Mouse (Mus musculus) MEL-GATA-1-ER (cell line): ENCODE measurements around the gene Rfx1.
A peak's percentile ranks its signal among the peaks of the same experiment; 100 is the strongest.

Experiments
- DNase-seq: peaks from one replicate; pipeline ENCODE4 v3.0.0-alpha.2; 2012; ENCODE audit warnings: low read depth; ENCODE audit errors: extremely low read depth

Rfx1 gene

GRCm38 (mm10) chr8:84066291-84066930, at the start of gene Rfx1:
TSS of gene Rfx1 (plus strand) at chr8:84066834.
- DNase-seq = peak; percentile 100

GRCm38 (mm10) chr8:84019738-84020137, 46.9 kb upstream of the Rfx1 start:
- DNase-seq = no peak

GRCm38 (mm10) chr8:84021096-84021495, 45.5 kb upstream of the Rfx1 start, which contains the start of gene Palm3:
TSS of gene Palm3 (plus strand) at chr8:84021471.
- no peak for DNase-seq

GRCm38 (mm10) chr8:84021569-84021968, 45.1 kb upstream of the Rfx1 start:
- DNase-seq = no peak

- DNase-seq = no peak
Observed at GRCm38 (mm10) chr8:84023085-84023484, 43.5 kb upstream of the Rfx1 start.

GRCm38 (mm10) chr8:84023631-84024030, 43.0 kb upstream of the Rfx1 start:
- no peak for DNase-seq

GRCm38 (mm10) chr8:84024171-84024570, 42.5 kb upstream of the Rfx1 start:
- no peak for DNase-seq

GRCm38 (mm10) chr8:84025863-84026262, 40.8 kb upstream of the Rfx1 start:
- no peak for DNase-seq

- DNase-seq = no peak
Observed at GRCm38 (mm10) chr8:84027449-84027848, 39.2 kb upstream of the Rfx1 start.

- DNase-seq = no peak
Observed at GRCm38 (mm10) chr8:84029272-84029671, 37.4 kb upstream of the Rfx1 start.

- DNase-seq = no peak
Observed at GRCm38 (mm10) chr8:84032777-84033176, 33.9 kb upstream of the Rfx1 start.

GRCm38 (mm10) chr8:84038015-84038414, 28.6 kb upstream of the Rfx1 start:
- DNase-seq = no peak

- no peak for DNase-seq
Observed at GRCm38 (mm10) chr8:84039050-84039449, 27.6 kb upstream of the Rfx1 start.

GRCm38 (mm10) chr8:84042066-84042947, 24.3 kb upstream of the Rfx1 start, which contains the start of gene Il27ra:
TSS of gene Il27ra (minus strand) at chr8:84042589.
- peak; percentile 68 for DNase-seq

- no peak for DNase-seq
Observed at GRCm38 (mm10) chr8:84042948-84043342, 23.7 kb upstream of the Rfx1 start.

- no peak for DNase-seq
Observed at GRCm38 (mm10) chr8:84044103-84044502, 22.5 kb upstream of the Rfx1 start.

GRCm38 (mm10) chr8:84044900-84045299, 21.7 kb upstream of the Rfx1 start, which contains the start of gene Rln3:
TSS of gene Rln3 (minus strand) at chr8:84045000.
- DNase-seq = no peak

- DNase-seq = no peak
Observed at GRCm38 (mm10) chr8:84046505-84046904, 20.1 kb upstream of the Rfx1 start.

- DNase-seq = no peak
Observed at GRCm38 (mm10) chr8:84048171-84048570, 18.5 kb upstream of the Rfx1 start.

GRCm38 (mm10) chr8:84052746-84053145, 13.9 kb upstream of the Rfx1 start:
- peak; percentile 75 for DNase-seq

GRCm38 (mm10) chr8:84053229-84053628, 13.4 kb upstream of the Rfx1 start:
- DNase-seq = no peak

- DNase-seq = no peak
Observed at GRCm38 (mm10) chr8:84057827-84058226, 8.8 kb upstream of the Rfx1 start.
